Mouse (Mus musculus): ENCODE measurements at regions not wholly inside any gene's neighbourhood (a gene's known extent, or its start where the extent isn't known, plus 50 kb on each side); places are given as distances from the start of the nearest gene placed in this dataset.

- Histone ChIP-seq H3K27ac (ENCODE audit: low read length) (no peak overlapping the region), H3K36me3 (ENCODE audit: control insufficient read depth, insufficient read depth, low read length) (no peaks in the 10 kb centered on the region), H3K4me2 (replicated peaks; ENCODE audit: low read depth, low read length) (no peak overlapping the region), H3K9ac (replicated peaks; ENCODE audit: low read depth, low read length) (no peak overlapping the region), H3K9me3 (ENCODE audit: control insufficient read depth, low read depth, low read length) (no peaks in the 10 kb centered on the region), H3K27me3 (ENCODE audit: control insufficient read depth, insufficient read depth, low read length) (no peaks in the 10 kb centered on the region), H3K4me3 (ENCODE audit: low read depth, low read length) (no peak overlapping the region), H3K4me1 (ENCODE audit: control insufficient read depth, insufficient read depth, low read length) (no peaks in the 10 kb centered on the region)
- 90% methylated on average over 13 of the region's 13 CpGs for WGBS
- no peak for ATAC-seq (ENCODE audit: insufficient number of reproducible peaks, insufficient read depth, low FRiP score, low read depth)
Observed at GRCm38 (mm10) chr17:66223711-66224110, 100.4 kb downstream of the Ddx11 start.

- H3K4me3 ChIP-seq (ENCODE audit: low read depth, low read length) = no peak overlapping the region
- H3K27me3 ChIP-seq (ENCODE audit: control insufficient read depth, insufficient read depth, low read length) = no peaks in the 10 kb centered on the region
- H3K9ac ChIP-seq (replicated peaks; ENCODE audit: low read depth, low read length) = no peak overlapping the region
- no peaks in the 10 kb centered on the region for H3K9me3 ChIP-seq (ENCODE audit: control insufficient read depth, low read depth, low read length)
- no peak for ATAC-seq (ENCODE audit: insufficient number of reproducible peaks, insufficient read depth, low FRiP score, low read depth)
- no peak overlapping the region for H3K27ac ChIP-seq (ENCODE audit: low read length)
- no peaks in the 10 kb centered on the region for H3K36me3 ChIP-seq (ENCODE audit: control insufficient read depth, insufficient read depth, low read length)
- H3K4me1 ChIP-seq (ENCODE audit: control insufficient read depth, insufficient read depth, low read length) = no peaks in the 10 kb centered on the region
- H3K4me2 ChIP-seq (replicated peaks; ENCODE audit: low read depth, low read length) = no peak overlapping the region
- WGBS = 45% methylated on average over 7 of the region's 7 CpGs
Observed at GRCm38 (mm10) chr17:66224241-66224640, 100.9 kb downstream of the Ddx11 start.

GRCm38 (mm10) chr17:66232391-66232790 lies 109.1 kb downstream of the Ddx11 start:
- Histone ChIP-seq H3K27me3 (ENCODE audit: control insufficient read depth, insufficient read depth, low read length) (no peaks in the 10 kb centered on the region), H3K4me3 (ENCODE audit: low read depth, low read length) (no peak overlapping the region), H3K4me1 (ENCODE audit: control insufficient read depth, insufficient read depth, low read length) (no peaks in the 10 kb centered on the region), H3K9ac (replicated peaks; ENCODE audit: low read depth, low read length) (no peak overlapping the region), H3K27ac (ENCODE audit: low read length) (no peak overlapping the region), H3K4me2 (replicated peaks; ENCODE audit: low read depth, low read length) (no peak overlapping the region), H3K36me3 (ENCODE audit: control insufficient read depth, insufficient read depth, low read length) (no peaks in the 10 kb centered on the region), H3K9me3 (ENCODE audit: control insufficient read depth, low read depth, low read length) (no peaks in the 10 kb centered on the region)
- WGBS = 82% methylated on average over 8 of the region's 8 CpGs
- no peak for ATAC-seq (ENCODE audit: insufficient number of reproducible peaks, insufficient read depth, low FRiP score, low read depth)

GRCm38 (mm10) chr17:66232891-66233421 lies 109.6 kb downstream of the Ddx11 start:
- Histone ChIP-seq H3K4me2 (replicated peaks; ENCODE audit: low read depth, low read length) (no peak overlapping the region), H3K27ac (ENCODE audit: low read length) (no peak overlapping the region), H3K9ac (replicated peaks; ENCODE audit: low read depth, low read length) (no peak overlapping the region), H3K27me3 (ENCODE audit: control insufficient read depth, insufficient read depth, low read length) (no peaks in the 10 kb centered on the region), H3K36me3 (ENCODE audit: control insufficient read depth, insufficient read depth, low read length) (no peaks in the 10 kb centered on the region), H3K4me3 (ENCODE audit: low read depth, low read length) (no peak overlapping the region), H3K4me1 (ENCODE audit: control insufficient read depth, insufficient read depth, low read length) (no peaks in the 10 kb centered on the region), H3K9me3 (ENCODE audit: control insufficient read depth, low read depth, low read length) (no peaks in the 10 kb centered on the region)
- ATAC-seq (ENCODE audit: insufficient number of reproducible peaks, insufficient read depth, low FRiP score, low read depth) = no peak
- WGBS = 60% methylated on average over 18 of the region's 18 CpGs

GRCm38 (mm10) chr17:66233451-66233951 lies 110.2 kb downstream of the Ddx11 start:
- no peaks in the 10 kb centered on the region for H3K4me1 ChIP-seq (ENCODE audit: control insufficient read depth, insufficient read depth, low read length)
- no peaks in the 10 kb centered on the region for H3K9me3 ChIP-seq (ENCODE audit: control insufficient read depth, low read depth, low read length)
- no peak overlapping the region for H3K9ac ChIP-seq (replicated peaks; ENCODE audit: low read depth, low read length)
- H3K4me2 ChIP-seq (replicated peaks; ENCODE audit: low read depth, low read length) = 0 out of 2 replicates have a peak overlapping the region, but pooled peaks have one; percentile 10
- no peaks in the 10 kb centered on the region for H3K27me3 ChIP-seq (ENCODE audit: control insufficient read depth, insufficient read depth, low read length)
- no peak for ATAC-seq (ENCODE audit: insufficient number of reproducible peaks, insufficient read depth, low FRiP score, low read depth)
- H3K27ac ChIP-seq (ENCODE audit: low read length) = no peak overlapping the region
- WGBS = 38% methylated on average over 12 of the region's 12 CpGs
- H3K36me3 ChIP-seq (ENCODE audit: control insufficient read depth, insufficient read depth, low read length) = no peaks in the 10 kb centered on the region
- no peak overlapping the region for H3K4me3 ChIP-seq (ENCODE audit: low read depth, low read length)

GRCm38 (mm10) chr17:66234432-66234831 lies 111.1 kb downstream of the Ddx11 start:
- WGBS = 74% methylated on average over 19 of the region's 19 CpGs
- Histone ChIP-seq H3K9me3 (ENCODE audit: control insufficient read depth, low read depth, low read length) (no peaks in the 10 kb centered on the region), H3K9ac (replicated peaks; ENCODE audit: low read depth, low read length) (no peak overlapping the region), H3K27ac (ENCODE audit: low read length) (no peak overlapping the region), H3K4me2 (replicated peaks; ENCODE audit: low read depth, low read length) (no peak overlapping the region), H3K36me3 (ENCODE audit: control insufficient read depth, insufficient read depth, low read length) (no peaks in the 10 kb centered on the region), H3K4me3 (ENCODE audit: low read depth, low read length) (no peak overlapping the region), H3K27me3 (ENCODE audit: control insufficient read depth, insufficient read depth, low read length) (no peaks in the 10 kb centered on the region), H3K4me1 (ENCODE audit: control insufficient read depth, insufficient read depth, low read length) (no peaks in the 10 kb centered on the region)
- no peak for ATAC-seq (ENCODE audit: insufficient number of reproducible peaks, insufficient read depth, low FRiP score, low read depth)

GRCm38 (mm10) chr17:66235096-66235805 lies 111.9 kb downstream of the Ddx11 start:
- ATAC-seq (ENCODE audit: insufficient number of reproducible peaks, insufficient read depth, low FRiP score, low read depth) = peak; percentile 75; the same call in 1 of the 2 replicates
- no peak overlapping the region for H3K9ac ChIP-seq (replicated peaks; ENCODE audit: low read depth, low read length)
- H3K36me3 ChIP-seq (ENCODE audit: control insufficient read depth, insufficient read depth, low read length) = no peaks in the 10 kb centered on the region
- no peaks in the 10 kb centered on the region for H3K27me3 ChIP-seq (ENCODE audit: control insufficient read depth, insufficient read depth, low read length)
- no peak overlapping the region for H3K4me3 ChIP-seq (ENCODE audit: low read depth, low read length)
- H3K4me1 ChIP-seq (ENCODE audit: control insufficient read depth, insufficient read depth, low read length) = no peaks in the 10 kb centered on the region
- no peak overlapping the region for H3K27ac ChIP-seq (ENCODE audit: low read length)
- no peak overlapping the region for H3K4me2 ChIP-seq (replicated peaks; ENCODE audit: low read depth, low read length)
- WGBS = 3% methylated on average over 19 of the region's 19 CpGs
- H3K9me3 ChIP-seq (ENCODE audit: control insufficient read depth, low read depth, low read length) = no peaks in the 10 kb centered on the region

- no peak overlapping the region for H3K27ac ChIP-seq (ENCODE audit: low read length)
- no peaks in the 10 kb centered on the region for H3K27me3 ChIP-seq (ENCODE audit: control insufficient read depth, insufficient read depth, low read length)
- H3K9ac ChIP-seq (replicated peaks; ENCODE audit: low read depth, low read length) = no peak overlapping the region
- H3K9me3 ChIP-seq (ENCODE audit: control insufficient read depth, low read depth, low read length) = no peaks in the 10 kb centered on the region
- H3K36me3 ChIP-seq (ENCODE audit: control insufficient read depth, insufficient read depth, low read length) = no peaks in the 10 kb centered on the region
- ATAC-seq (ENCODE audit: insufficient number of reproducible peaks, insufficient read depth, low FRiP score, low read depth) = no peak
- H3K4me2 ChIP-seq (replicated peaks; ENCODE audit: low read depth, low read length) = no peak overlapping the region
- 76% methylated on average over 15 of the region's 15 CpGs for WGBS
- no peak overlapping the region for H3K4me3 ChIP-seq (ENCODE audit: low read depth, low read length)
- H3K4me1 ChIP-seq (ENCODE audit: control insufficient read depth, insufficient read depth, low read length) = no peaks in the 10 kb centered on the region
Observed at GRCm38 (mm10) chr17:66235806-66236335, 112.6 kb downstream of the Ddx11 start.
